Mouse (Mus musculus): ENCODE results near the gene Tmem51.
"Not testable (repeated sequence)": the region's sequence is repeated elsewhere in the genome, so short reads cannot be mapped to it uniquely, and the experiment has no call there.

The Tmem51 gene

DNA sequence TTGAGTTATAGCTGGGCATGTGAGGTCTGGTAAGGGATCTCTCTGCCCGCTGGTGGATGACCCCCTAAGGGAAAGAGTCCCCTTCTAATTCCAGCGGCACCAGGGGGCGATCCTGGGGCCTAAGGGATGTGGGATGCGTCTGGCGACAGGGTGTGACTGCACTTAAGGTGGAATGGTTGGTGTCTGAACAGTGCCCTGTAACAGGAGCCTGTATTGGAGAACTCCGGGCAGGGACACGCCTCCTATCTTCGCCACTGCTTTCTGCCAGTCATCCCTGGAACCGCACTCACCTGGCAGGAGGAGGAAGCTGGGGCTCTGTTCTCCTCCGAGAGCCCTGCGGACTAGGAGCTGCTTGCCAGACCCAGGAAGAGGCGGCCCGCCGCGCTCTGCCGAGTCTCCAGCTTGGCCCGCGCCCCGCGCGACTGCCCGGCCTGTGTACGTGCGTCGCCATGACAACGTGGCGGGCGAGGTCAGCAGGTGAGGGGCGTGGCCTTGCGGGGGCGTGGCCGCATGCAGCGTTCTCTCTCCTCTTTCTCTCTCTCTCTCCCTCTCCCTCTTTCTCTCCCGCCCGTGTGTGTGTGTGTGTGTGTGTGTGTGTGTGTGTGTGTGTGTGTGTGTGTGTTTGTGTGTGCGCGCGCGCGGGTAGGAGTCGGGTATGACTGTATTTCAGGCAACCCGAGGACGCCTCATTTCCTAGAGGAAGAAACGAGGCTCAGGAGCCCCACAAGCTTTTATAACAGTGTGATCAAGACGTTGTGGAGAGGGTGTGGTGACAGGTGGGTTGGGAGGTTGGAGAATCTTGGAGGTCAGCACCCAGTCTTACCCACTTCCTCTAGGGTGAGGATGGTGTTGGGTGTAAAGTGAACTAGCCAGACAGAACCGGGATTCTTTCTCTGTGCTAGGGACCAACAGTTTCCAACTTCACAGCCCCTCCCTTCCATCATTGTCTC, 69.2 kb downstream of the Tmem51 start, which contains the start of gene Fhad1:
Fhad1 (minus strand) TSS at position 424 of the 950 bp plus-strand sequence.
- DNase-seq, result peak; percentile 92 to 96

DNA sequence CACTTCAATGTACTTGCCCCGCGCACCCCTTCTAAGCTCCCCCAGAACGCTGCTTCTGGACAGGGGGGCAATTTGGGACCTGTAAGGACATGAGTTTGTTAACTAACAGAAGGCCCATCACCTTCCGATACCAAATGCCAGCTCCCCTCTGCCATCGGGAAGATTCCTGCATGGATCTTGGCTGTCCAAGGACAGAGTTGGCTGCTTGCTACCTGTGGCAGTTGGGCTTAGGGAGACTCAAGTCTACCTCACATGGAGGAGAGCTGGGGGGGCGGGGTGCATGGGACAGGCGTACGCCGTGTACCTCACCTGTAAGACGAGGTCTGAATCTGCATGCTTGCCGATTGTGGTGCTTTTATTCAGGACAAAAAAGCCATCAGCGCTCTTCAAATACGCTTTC, 72.9 kb downstream of the Tmem51 start:
- no peak for DNase-seq

DNA sequence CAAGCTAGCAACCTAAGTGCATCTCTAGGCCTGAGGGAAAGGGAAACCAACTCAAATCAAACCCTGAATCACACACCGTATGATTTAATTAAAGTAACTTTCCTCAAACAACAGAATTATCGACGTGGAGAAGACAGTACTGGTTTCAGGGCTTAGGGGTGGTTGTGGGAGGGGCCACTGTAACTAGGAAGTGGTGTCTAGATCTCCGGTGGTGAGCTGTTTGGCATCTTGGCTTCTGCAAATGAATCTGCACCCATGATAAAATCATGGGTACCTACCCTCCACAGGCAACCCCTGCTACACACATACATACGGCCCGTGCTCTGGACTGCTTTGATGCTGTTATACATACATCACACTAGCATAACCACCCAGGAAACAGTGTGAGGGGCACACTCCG, 73.7 kb downstream of the Tmem51 start:
- DNase-seq, result no peak

DNA sequence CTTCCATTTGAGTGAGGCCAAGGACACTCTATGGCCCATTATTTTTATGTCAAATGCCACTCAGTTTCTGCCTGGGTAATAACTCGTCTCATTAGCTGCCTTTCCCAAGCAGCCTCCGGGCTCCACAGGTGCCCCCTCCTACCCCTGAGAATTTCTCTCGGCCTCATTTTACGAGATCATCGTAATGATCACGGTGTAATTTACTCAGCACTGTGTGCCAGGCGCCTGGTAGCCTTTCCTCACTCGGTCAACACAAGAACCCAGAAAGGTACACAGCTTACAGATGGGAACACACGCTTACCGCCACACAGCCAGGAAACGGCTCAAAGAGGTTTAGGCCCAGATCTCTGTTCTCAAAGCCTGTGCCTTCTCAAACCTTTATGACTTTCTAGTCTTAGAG, 75.9 kb downstream of the Tmem51 start:
- DNase-seq, result no peak

DNA sequence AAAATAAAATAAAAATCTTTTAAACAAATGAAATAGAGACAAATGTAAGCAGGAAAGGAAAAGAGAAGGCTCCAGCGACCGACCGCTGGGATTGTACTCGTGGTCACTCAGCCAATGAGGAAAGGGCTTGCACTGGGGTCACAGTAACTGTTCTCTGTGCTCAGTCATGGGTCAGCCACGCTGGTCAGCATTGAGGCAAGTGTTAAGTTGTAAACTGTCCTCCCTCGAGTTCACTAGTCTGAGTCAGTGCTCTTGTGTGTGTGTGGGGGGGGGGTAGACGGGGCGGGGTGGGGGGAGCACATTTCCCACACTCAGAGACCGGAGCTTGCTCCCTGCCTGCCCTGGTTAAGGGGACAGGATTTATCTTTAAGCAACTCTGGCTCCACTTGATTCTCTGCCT, 83.5 kb downstream of the Tmem51 start:
- peak; percentile 45 to 76 for DNase-seq

DNA sequence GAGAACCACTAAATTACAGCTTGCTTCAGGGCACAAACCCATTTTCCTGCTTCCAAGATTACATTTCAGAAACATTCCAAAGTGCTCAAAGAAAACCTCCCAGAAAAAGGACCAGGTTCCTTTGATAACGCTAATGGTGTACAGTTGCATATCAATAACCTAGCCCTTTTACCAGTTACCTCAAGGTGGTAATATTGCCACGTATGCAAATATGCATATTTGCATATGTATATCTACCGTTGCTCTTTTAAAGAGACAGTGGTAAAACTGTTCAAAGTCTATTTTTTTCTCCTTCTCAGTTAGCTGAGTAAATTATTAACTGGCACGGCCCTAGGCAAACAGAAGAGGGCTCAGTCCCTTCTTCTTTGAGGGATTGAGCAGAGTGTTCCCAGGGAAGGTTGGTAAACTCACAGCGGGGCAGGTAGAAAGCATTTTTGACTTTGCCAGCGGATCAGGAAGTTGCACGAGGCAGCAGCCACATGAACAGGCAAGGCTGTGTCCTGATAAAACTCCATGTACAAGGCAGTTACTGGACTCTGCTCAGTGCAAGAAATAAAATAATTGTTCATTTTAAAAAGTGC, 84.5 kb downstream of the Tmem51 start:
- DNase-seq, result peak; percentile 62 to 83

DNA sequence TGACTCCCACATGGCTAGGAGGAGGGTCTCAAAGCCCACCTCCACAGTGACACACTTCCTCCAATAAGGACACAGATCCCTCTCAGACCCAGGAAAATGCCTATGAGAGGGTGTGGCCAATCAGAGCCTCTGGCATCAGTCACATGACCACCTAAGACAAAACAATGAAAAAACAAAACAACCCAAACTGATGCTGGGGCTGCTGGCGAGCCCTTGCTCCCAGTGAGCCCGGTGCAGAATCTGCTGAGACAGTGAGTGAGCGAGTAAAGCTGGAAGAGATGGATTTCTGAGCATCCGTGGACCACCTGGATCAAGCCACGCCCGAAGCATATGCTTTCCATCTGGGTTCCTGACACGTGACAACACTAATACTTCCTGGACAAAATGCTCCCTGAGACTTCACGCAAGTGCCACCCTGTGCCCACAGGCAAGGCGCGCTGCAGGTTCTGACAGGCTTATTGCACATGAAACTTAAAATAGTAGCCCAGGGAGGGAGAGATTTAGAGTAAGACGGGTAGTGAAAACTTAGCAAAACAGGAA, 85.8 kb downstream of the Tmem51 start:
- no peak for DNase-seq

DNA sequence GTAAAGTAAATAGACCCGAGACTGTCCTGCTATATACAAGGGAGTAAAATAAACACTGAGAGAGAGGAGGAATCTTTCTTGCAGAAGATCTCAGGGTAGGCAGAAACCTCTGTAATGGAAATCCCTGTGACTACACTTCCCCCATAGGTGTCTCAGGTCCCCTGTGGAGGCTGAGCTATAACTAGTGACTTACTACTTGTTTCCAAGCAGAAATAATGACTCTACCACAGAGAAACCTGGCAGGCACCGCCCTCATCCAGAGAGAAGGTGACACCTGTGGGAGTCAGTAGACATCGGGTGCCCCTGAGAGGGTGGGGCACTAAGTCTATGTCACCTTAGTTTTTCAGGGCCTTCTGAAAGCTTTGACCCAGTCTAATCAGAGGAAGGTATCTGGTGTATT, 87.2 kb downstream of the Tmem51 start:
- DNase-seq, result no peak

DNA sequence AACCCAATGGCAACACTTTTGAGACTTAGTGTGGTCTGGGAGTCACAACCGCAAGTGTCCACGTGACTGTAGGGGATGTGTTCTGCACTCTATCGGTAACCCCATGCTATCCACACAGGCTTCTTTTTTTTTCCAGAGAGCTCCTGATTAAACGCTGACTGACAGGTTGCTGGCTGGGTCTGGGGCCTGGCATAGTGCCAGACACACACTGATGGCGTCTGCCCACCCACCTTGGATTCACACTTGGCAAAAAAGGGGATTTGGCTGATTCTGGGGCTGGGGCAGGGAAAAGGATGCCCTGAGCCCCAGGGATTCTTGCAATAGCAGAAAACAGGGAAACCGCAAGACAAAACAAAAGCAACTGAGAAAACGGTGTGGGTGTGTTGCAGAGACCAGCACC, 88.0 kb downstream of the Tmem51 start:
- DNase-seq, result no peak

DNA sequence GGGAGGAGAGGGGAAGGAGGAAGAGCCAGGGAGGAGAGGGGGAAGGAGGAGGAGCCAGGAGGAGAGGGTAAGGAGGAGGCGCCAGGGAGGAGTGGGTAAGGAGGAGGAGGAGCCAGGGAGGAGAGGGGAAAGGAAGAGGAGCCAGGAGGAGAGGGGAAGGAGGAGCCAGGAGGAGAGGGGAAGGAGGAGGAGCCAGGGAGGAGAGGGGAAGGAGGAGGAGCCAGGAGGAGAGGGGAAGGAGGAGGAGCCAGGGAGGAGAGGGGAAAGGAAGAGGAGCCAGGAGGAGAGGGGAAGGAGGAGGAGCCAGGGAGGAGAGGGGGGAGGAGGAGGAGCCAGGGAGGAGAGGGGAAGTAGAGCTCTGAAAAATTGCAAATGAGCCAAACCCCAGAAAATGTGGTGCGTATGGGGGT, 90.0 kb downstream of the Tmem51 start:
- DNase-seq, result not testable (repeated sequence)

DNA sequence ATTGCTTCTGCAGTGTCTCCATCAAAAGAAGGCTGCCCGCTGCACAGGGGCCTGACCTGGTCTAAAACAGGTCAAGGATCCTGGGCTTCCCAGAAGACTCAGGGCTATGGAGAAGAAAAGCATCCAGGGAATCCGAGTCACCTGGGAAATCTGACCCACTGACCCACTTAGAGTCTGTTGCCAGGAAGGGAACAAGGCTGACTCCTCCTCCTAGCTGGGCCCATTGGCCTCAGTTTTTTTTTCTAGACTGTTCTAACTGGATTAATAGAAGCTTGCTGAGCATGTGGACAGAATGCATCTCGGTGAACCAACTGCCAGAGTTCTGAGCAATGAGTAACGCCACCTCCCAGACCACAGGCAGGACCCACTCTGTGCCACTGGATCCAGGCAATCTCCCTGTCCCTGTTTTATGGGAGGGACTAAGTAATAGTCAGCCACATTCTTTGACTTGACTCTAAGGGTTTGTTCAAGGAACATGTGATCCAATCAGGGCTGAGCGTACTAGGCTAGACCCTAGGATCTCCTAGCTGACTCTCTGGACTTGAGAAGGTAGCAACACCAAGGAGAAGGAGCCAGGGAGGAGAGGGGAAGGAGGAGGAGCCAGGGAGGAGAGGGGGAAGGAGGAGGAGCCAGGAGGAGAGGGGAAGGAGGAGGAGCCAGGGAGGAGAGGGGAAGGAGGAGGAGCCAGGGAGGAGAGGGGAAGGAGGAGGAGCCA, 90.6 kb downstream of the Tmem51 start:
- no peak for DNase-seq

DNA sequence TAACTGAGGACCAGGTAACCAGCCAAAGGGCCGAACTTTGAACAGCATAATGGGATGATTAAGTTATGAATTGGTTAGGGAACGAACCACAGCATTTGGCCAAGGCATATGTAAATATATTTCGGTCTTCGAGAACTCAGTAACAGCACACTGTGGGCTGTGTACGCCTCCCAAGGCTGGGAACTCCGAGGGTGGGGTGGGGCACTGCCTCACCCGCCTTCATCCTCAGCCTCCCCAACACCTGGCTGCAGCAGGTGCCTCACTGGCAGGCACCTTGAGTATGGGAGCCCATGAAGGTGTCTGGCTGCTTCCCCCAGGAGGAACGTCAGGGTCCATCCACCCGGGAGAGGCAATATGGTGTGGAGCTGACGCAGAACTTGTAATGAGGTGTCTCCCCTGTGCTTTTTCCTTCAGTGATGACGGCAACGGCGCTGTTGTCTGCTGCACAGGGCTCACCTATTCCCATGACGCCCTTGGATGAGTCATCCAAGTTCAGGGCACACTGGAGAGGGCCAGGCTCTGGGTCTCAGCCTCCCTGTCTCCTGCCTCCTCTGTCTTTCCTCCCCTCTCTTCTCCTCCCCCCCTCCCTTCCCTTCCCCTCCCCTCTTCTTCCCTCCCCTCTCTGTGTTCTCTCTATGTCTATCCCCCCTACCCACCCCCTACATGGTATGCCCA, 91.4 kb downstream of the Tmem51 start:
- no peak for DNase-seq

DNA sequence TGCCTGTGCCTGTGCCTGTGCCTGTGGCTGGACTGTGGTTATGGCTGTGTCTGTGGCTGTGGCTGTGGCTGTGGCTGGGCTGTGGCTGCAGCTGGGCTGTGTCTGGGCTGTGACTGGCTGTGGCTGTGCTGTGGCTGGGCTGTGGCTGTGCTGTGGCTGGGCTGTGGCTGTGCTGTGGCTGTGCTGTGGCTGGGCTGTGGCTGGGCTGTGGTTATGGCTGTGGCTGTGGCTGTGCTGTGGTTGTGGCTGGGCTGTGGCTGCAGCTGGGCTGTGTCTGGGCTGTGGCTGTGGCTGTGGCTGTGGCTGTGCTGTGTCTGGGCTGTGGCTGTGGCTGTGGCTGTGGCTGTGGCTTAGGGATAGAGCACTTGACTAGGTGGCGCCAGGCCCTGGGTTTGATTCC, 95.9 kb downstream of the Tmem51 start:
- DNase-seq, result no peak

DNA sequence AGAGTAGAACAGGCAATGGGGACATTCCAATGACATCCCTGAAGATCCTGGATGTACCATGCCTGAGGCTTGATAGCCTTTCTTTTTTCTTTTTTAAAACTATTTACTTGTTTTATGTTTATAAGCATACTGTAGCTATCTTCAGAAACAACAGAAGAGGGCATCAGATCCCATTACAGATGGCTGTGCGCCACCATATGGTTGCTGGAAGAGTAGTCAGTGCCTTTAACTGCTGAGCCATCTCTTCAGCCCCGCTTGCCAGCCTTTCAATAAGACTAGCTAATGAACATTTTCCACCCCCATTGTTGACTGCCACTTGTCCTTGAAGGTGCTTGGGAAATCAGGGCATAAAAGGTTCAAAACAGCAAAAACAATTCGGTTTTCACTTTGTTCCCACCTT, 100.4 kb downstream of the Tmem51 start:
- peak in 1 of 2 experiments; percentile 31 for DNase-seq

DNA sequence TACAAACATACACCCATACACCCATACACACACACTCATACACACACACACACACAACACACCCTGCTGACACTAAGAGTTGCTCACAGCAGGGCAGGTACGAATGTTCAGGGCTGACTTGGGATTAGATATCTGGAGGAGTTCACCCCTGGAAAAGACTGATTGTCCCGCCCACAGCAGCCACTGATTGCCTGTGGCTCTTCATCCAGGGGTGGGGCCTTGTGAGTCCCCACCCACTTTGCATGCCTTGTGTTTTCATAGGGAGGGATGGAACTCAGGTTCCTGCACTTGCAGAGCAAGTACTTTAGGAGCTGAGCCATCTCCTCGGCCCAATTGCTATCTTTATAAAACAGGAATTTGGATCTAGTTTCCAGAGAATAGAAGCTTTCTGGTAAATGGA, 102.6 kb downstream of the Tmem51 start:
- DNase-seq, result no peak

Data from kidney, postnatal 25 days (tissue).